Mouse (Mus musculus) duodenum, adult 2 months (tissue): ENCODE data around the gene Snrpd2. TPM values are rescaled to one million over a fixed set of nuclear protein-coding genes. Genes with fewer than 3 reads are reported as not detected.

Experiments
- polyA plus RNA-seq: library from polyadenylated mRNA; depleted of rRNA; stranded (reverse); fragments of >200 nt; gene quantifications from 2 replicates; pipeline ENCODE4 v1.2.3, GENCODE M21; 2012; ENCODE audit warnings: low replicate concordance; rRNA removed

Gene Snrpd2
- 6.2 and 7.1 TPM in 2 replicates for polyA plus RNA-seq

GRCm38 (mm10) chr7:19149626-19150025 is at the start of gene Snrpd2:
Gene Snrpd2 (plus strand): TSS chr7:19149722.

GRCm38 (mm10) chr7:19118028-19118771 is 31.3 kb upstream of the Snrpd2 start, which contains the start of gene Gm4969:
Gene Gm4969 (minus strand): TSS chr7:19118368.

GRCm38 (mm10) chr7:19119631-19120429 is 29.7 kb upstream of the Snrpd2 start, which contains the start of gene Fbxo46:
Gene Fbxo46 (plus strand): TSS chr7:19119859.

GRCm38 (mm10) chr7:19148875-19149541 is 514 bp upstream of the Snrpd2 start, which contains the start of gene Qpctl:
Gene Qpctl (minus strand): TSS chr7:19149291.

GRCm38 (mm10) chr7:19165656-19166423 is 16.3 kb downstream of the Snrpd2 start, which contains the start of gene Gipr:
Gene Gipr (minus strand): TSS chr7:19166127.

GRCm38 (mm10) chr7:19175708-19176515 is 26.4 kb downstream of the Snrpd2 start, which contains the start of gene Eml2:
Gene Eml2 (plus strand): TSS chr7:19176421.

Other genes starting within 250 kb of the Snrpd2 start
- 19.3 and 30.1 TPM in 2 replicates for gene Ccdc61, start 239.3 kb upstream of the Snrpd2 start, polyA plus RNA-seq
- gene Nova2, start 223.8 kb upstream of the Snrpd2 start, polyA plus RNA-seq, result 0.37 and 0.51 TPM in 2 replicates
- not detected in 2 replicates for gene Nanos2, start 162.3 kb upstream of the Snrpd2 start, polyA plus RNA-seq
- gene Mypop, start 158.5 kb upstream of the Snrpd2 start, polyA plus RNA-seq, result 3.6 and 3.9 TPM in 2 replicates
- 23.6 and 38.4 TPM in 2 replicates for gene Irf2bp1, start 145.7 kb upstream of the Snrpd2 start, polyA plus RNA-seq
- 18.5 and 24.2 TPM in 2 replicates for gene Foxa3, start 126.2 kb upstream of the Snrpd2 start, polyA plus RNA-seq
- 66.3 and 76.2 TPM in 2 replicates for gene Sympk, start 125.3 kb upstream of the Snrpd2 start, polyA plus RNA-seq
- gene Rsph6a, start 95.0 kb upstream of the Snrpd2 start, polyA plus RNA-seq, result 0.05 TPM in 1 of 2 replicates, not detected in the other
- gene Dmwd, start 73.5 kb upstream of the Snrpd2 start, polyA plus RNA-seq, result 16.6 and 18.3 TPM in 2 replicates
- 422 and 649 TPM in 2 replicates for gene Dmpk, start 65.9 kb upstream of the Snrpd2 start, polyA plus RNA-seq
- gene Six5, start 55.1 kb upstream of the Snrpd2 start, polyA plus RNA-seq, result 15.0 and 23.1 TPM in 2 replicates
- not detected in 2 replicates for gene Gm4969, start 31.4 kb upstream of the Snrpd2 start, polyA plus RNA-seq
- gene Fbxo46, start 29.9 kb upstream of the Snrpd2 start, polyA plus RNA-seq, result 8.6 and 15.0 TPM in 2 replicates
- 6.5 and 11.2 TPM in 2 replicates for gene Qpctl, start 431 bp upstream of the Snrpd2 start, polyA plus RNA-seq
- gene Gipr, start 16.4 kb downstream of the Snrpd2 start, polyA plus RNA-seq, result 0.63 and 0.77 TPM in 2 replicates
- 20.3 and 22.0 TPM in 2 replicates for gene Eml2, start 26.7 kb downstream of the Snrpd2 start, polyA plus RNA-seq
- gene Gpr4, start 62.8 kb downstream of the Snrpd2 start, polyA plus RNA-seq, result 5.1 and 6.3 TPM in 2 replicates
- gene Opa3, start 78.6 kb downstream of the Snrpd2 start, polyA plus RNA-seq, result 24.2 and 25.9 TPM in 2 replicates
- 436 and 468 TPM in 2 replicates for gene Vasp, start 122.1 kb downstream of the Snrpd2 start, polyA plus RNA-seq
- 1.4 and 23.4 TPM in 2 replicates for gene Ppm1n, start 130.3 kb downstream of the Snrpd2 start, polyA plus RNA-seq
- 13.4 and 16.6 TPM in 2 replicates for gene Rtn2, start 132.9 kb downstream of the Snrpd2 start, polyA plus RNA-seq
- 0.99 and 6.4 TPM in 2 replicates for gene Fosb, start 160.3 kb downstream of the Snrpd2 start, polyA plus RNA-seq
- gene Ercc1, start 195.1 kb downstream of the Snrpd2 start, polyA plus RNA-seq, result 14.9 and 16.2 TPM in 2 replicates
- gene Cd3eap, start 209.8 kb downstream of the Snrpd2 start, polyA plus RNA-seq, result 1.9 and 5.3 TPM in 2 replicates
- 7.7 and 8.8 TPM in 2 replicates for gene Ppp1r13l, start 210.0 kb downstream of the Snrpd2 start, polyA plus RNA-seq
- gene Ercc2, start 232.3 kb downstream of the Snrpd2 start, polyA plus RNA-seq, result 37.5 and 41.5 TPM in 2 replicates